Mouse (Mus musculus): ENCODE results near the gene Pcdh18. TPM values are rescaled to one million over a fixed set of nuclear protein-coding genes. Genes with fewer than 3 reads are reported as not detected.
A peak's percentile ranks its signal among the peaks of the same experiment; 100 is the strongest.

The Pcdh18 gene
- total RNA-seq (2021): 1 to 10 TPM; 6.3 to 8.4 TPM
- long read RNA-seq, experiment 1, full-length matches to known transcripts: 1 of 1 reads
- long read RNA-seq, experiment 1, partial matches to known transcripts: 0 of 1 reads
- long read RNA-seq, experiment 1, other reads (novel, unspliced or antisense): 0 of 1 reads
- long read RNA-seq, experiment 2, full-length matches to known transcripts: 3 of 5 reads
- long read RNA-seq, experiment 2, partial matches to known transcripts: 0 of 5 reads
- long read RNA-seq, experiment 2, other reads (novel, unspliced or antisense): 2 of 5 reads

GRCm38 (mm10) chr3:49756870-49757625 lies at the start of gene Pcdh18:
Gene Pcdh18, minus strand, starts transcription at chr3:49757325.
- intact Hi-C loops (cut with DNase I; ENCODE audit: low total_unique reads): no loop called here
- peak; percentile 90 for DNase-seq

DNA sequence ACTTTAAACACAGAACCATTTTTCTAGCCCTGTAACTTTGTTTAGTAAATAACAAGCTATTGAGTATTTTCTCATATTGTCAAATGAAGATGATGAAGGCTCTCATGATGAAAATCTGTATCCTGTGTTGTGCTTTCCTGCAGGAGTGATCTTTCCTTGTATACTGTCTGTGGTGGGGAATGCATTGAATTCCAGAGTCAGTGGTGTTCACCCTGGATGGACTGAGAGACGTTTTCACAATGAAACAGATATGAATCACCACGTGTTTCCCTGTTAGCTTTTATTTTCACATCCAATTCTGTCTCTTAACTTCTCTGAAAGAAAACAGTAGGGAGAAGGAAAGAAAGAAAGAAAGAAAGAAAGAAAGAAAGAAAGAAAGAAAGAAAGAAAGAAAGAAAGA lies 49.7 kb upstream of the Pcdh18 start:
- intact Hi-C loops (cut with DNase I; ENCODE audit: low total_unique reads): no loop called here
- no peak for DNase-seq

GRCm38 (mm10) chr3:49805511-49805910 lies 48.4 kb upstream of the Pcdh18 start:
- DNase-seq: no peak
- intact Hi-C loops (cut with DNase I; ENCODE audit: low total_unique reads): no loop called here

DNA sequence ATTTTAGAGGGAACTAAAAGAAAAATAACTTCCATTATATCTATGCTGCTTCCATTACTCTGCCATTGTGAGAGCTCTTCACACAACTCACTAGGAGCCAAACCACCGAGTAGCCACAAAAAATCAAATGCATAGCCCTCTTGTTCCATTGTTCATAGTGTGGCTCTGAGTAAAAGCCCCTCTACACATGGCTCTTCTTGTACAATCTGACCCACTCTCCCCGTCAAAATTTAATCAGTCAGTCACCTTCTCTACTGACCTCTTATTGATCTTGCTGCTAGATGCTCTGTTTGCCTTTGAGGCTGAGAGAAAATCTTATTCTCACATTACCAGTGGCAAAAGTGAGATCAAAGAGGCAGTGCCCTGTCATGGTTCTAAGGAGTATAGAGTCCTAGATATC lies 31.2 kb upstream of the Pcdh18 start:
- intact Hi-C loops (cut with DNase I; ENCODE audit: low total_unique reads): no loop called here
- no peak for DNase-seq

DNA sequence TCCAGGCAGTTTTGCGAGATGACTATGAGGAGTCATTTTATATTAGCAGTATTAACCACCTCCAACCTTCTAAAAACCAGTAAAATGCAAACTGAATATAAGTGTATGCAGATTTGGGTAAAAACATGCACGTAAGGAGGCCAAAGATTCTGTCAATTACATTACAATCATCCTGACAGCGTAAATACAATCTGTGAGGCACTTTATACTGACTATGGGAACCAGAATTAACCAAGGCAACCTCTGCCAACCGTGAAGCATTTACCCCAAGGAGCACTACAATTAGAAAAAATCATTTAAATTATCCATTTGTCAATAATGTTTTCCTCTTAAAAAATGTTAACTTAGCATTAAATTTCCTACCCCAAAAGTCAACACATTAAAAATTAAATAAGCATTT lies 30.6 kb upstream of the Pcdh18 start:
- intact Hi-C loops (cut with DNase I; ENCODE audit: low total_unique reads): no loop called here
- DNase-seq: no peak

GRCm38 (mm10) chr3:49768992-49769738 lies 12.0 kb upstream of the Pcdh18 start:
- intact Hi-C loops (cut with DNase I; ENCODE audit: low total_unique reads): no loop called here
- no peak for DNase-seq

DNA sequence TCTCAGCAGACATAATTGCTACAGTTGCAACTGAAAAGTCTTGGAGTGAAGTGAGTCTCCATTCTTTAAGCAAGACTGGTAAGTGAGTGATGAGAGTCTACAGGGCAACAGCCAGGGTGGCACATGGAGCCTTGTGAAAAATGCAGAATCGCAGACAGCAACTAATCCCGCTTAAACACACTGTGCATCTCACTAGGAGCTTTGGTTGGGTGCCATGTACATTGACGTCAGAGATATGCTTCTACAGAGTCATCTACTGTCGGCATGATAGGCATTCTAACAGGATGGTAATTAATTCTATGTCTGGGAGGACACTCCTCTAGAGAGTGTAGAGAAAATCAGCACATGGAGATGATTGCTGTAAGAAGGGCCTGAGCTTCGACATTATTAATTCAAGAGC lies 5.6 kb upstream of the Pcdh18 start:
- intact Hi-C loops (cut with DNase I; ENCODE audit: low total_unique reads): no loop called here
- DNase-seq: no peak

- DNase-seq: no peak
- intact Hi-C loops (cut with DNase I; ENCODE audit: low total_unique reads): no loop called here
Measured at GRCm38 (mm10) chr3:49761971-49762370, 4.8 kb upstream of the Pcdh18 start.

- intact Hi-C loops (cut with DNase I; ENCODE audit: low total_unique reads): no loop called here
- DNase-seq: no peak
Measured at GRCm38 (mm10) chr3:49757626-49758019, 498 bp upstream of the Pcdh18 start.

GRCm38 (mm10) chr3:49755986-49756845 lies 909 bp downstream of the Pcdh18 start:
- intact Hi-C loops (cut with DNase I; ENCODE audit: low total_unique reads): no loop called here
- peak; percentile 46 for DNase-seq

- no peak for DNase-seq
- intact Hi-C loops (cut with DNase I; ENCODE audit: low total_unique reads): no loop called here
Measured at GRCm38 (mm10) chr3:49752766-49753165, 4.4 kb downstream of the Pcdh18 start.

- intact Hi-C loops (cut with DNase I; ENCODE audit: low total_unique reads): no loop called here
- no peak for DNase-seq
Measured at GRCm38 (mm10) chr3:49749491-49750284, 7.4 kb downstream of the Pcdh18 start.

DNA sequence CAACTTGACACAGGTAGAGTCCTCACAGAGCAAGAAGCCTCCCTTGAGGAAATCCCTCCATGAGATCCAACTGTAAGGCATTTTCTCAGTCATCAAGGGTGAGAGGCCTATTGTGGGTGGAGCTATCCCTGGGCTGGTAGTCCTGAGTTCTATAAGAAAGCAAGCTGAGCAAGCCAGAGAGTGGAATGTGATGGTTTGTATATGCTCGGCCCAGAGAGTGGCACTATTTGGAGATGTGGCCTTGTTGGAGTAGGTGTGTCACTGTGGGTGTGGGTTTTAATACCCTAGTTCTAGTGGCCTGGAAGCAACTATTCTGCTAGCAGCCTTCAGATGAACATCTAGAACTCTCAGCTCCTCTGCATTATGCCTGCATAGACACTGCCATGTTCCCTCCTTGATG lies 9.1 kb downstream of the Pcdh18 start:
- intact Hi-C loops (cut with DNase I; ENCODE audit: low total_unique reads): no loop called here
- no peak for DNase-seq

DNA sequence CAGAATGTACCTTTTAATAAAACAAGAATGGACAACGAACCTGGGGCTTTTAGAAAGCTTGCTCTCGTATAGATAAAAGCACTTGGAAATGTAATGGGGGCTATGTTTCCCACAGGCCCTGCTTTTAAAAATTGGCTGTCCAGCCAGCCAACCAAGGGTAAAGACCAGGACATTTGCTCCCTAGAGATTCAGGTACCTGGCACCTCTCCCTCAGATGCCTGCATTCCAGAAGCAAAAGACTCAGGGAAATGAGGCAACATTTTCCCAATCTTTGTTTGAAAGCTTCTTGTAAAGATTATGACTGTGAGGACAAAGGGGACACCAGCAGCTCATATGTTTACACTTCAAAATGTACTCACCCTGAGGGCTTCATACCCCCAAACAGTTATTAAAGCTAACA lies 18.1 kb downstream of the Pcdh18 start:
- DNase-seq: no peak
- intact Hi-C loops (cut with DNase I; ENCODE audit: low total_unique reads): no loop called here

DNA sequence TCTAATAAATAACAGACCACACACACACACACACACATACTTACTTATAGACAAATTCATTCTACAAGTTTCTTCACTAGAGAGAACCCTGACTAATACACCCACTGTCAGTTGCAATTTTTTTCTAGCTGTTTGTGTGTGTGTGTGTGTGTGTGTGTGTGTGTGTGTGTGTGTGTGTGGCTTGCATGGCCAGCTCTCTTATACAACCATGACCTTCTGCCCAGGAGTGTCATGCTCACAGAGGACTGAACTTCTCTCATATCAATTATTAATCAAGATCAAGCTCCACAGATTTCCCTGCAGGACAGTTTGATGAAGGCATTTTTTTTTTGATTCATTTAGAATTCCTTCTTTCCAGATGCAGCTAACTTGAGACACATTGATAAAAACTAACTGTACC lies 18.6 kb downstream of the Pcdh18 start:
- no peak for DNase-seq
- intact Hi-C loops (cut with DNase I; ENCODE audit: low total_unique reads): no loop called here

DNA sequence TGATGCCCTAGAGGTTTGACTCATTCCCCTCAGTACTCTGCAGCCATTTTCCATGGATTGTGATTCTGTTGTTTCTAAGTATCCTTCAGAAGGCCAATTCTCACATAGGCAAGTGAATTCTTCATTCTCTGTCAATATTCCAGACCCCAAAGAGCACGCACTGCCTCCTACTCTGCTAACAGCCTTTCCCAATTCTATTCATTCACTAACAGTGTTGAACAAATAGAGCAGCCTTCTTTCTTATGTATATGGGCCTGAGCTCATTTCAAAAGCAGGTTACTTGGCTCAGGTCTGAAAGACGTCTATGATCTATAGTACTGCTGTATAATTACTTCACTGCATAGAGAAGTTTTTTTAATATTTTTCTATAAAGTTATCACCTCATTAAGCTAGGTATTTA lies 50.6 kb downstream of the Pcdh18 start:
- DNase-seq: no peak

GRCm38 (mm10) chr3:49699951-49700350 lies 57.2 kb downstream of the Pcdh18 start:
- intact Hi-C loops (cut with DNase I; ENCODE audit: low total_unique reads): no loop called here
- no peak for DNase-seq

More for the DNA sequence above, 50.6 kb downstream of the Pcdh18 start:
- intact Hi-C loops (cut with DNase I; ENCODE audit: low total_unique reads): no loop called here
